Mouse (Mus musculus) small intestine, adult 2 months (tissue): Measurements from ENCODE around the gene Fam177a. TPM values are rescaled to one million over a fixed set of nuclear protein-coding genes. Genes with fewer than 3 reads are reported as not detected.
A peak's percentile ranks its signal among the peaks of the same experiment; 100 is the strongest.
"Not testable (repeated sequence)": the region's sequence is repeated elsewhere in the genome, so short reads cannot be mapped to it uniquely, and the experiment has no call there.

Source experiments
- H3K27ac ChIP-seq: fragments of 200-500 bp; 2 replicates; pipeline ENCODE4 v1.5.1; 2012; ENCODE audit warnings: low read depth, low read length, control low read depth, inconsistent platforms; ENCODE audit not compliant: insufficient read depth
- H3K27me3 ChIP-seq: fragments of 200-500 bp; 2 replicates; pipeline ENCODE4 v1.6.1; 2012; ENCODE audit warnings: mild to moderate bottlenecking, moderate library complexity, low read length, inconsistent platforms; ENCODE audit not compliant: control insufficient read depth, insufficient read depth
- H3K36me3 ChIP-seq: fragments of 200-500 bp; 2 replicates; pipeline ENCODE4 v1.6.1; 2012; ENCODE audit warnings: mild to moderate bottlenecking, low read length, control low read depth, inconsistent platforms; ENCODE audit not compliant: control insufficient read depth, insufficient read depth
- H3K4me1 ChIP-seq: fragments of 200-500 bp; 2 replicates; pipeline ENCODE4 v1.6.1; 2012; ENCODE audit warnings: low read length, inconsistent platforms, mixed read lengths; ENCODE audit not compliant: control insufficient read depth, insufficient read depth, insufficient read length
- H3K4me3 ChIP-seq: fragments of 200-500 bp; 2 replicates; pipeline ENCODE4 v1.5.1; 2012; ENCODE audit warnings: low read depth, mild to moderate bottlenecking, control low read depth, inconsistent platforms, low read length, moderate library complexity
- WGBS: fragments of 180-500 bp; shearing (Covaris S2); methylation state at CpG from one replicate; pipeline ENCODE4 v1.1.7; 2018; 5-methylcytosine and 5-hydroxymethylcytosine counted together
- polyA plus RNA-seq: library from polyadenylated mRNA; depleted of rRNA; stranded (reverse); fragments of >200 nt; gene quantifications from 2 replicates; pipeline ENCODE4 v1.2.3, GENCODE M21; 2012; rRNA removed

The Fam177a gene
- polyA plus RNA-seq, 1 experiment = 4.0 TPM

GRCm38 (mm10) chr12:55155449-55155783 is 31.1 kb downstream of the Fam177a start:
- 1% methylated on average over 12 of the region's 24 CpGs for WGBS
- H3K4me1 ChIP-seq, H3K27me3 ChIP-seq, H3K27ac ChIP-seq, H3K36me3 ChIP-seq: not testable (repeated sequence)
- H3K4me3 ChIP-seq = peak overlapping the region; percentile 50

- not testable (repeated sequence) for H3K4me1 ChIP-seq, H3K36me3 ChIP-seq, H3K27ac ChIP-seq, H3K27me3 ChIP-seq, H3K4me3 ChIP-seq
- WGBS = no CpG with 5 or more reads among the region's 7 CpGs
Measured at GRCm38 (mm10) chr12:55167034-55167557, 42.8 kb downstream of the Fam177a start.

- not testable (repeated sequence) for H3K27me3 ChIP-seq, H3K36me3 ChIP-seq, H3K27ac ChIP-seq, H3K4me1 ChIP-seq, H3K4me3 ChIP-seq
- WGBS = no CpG with 5 or more reads among the region's 8 CpGs
Measured at GRCm38 (mm10) chr12:55187686-55188085, 63.4 kb downstream of the Fam177a start.

GRCm38 (mm10) chr12:55189127-55189526 is 64.9 kb downstream of the Fam177a start:
- not testable (repeated sequence) for H3K4me1 ChIP-seq, H3K36me3 ChIP-seq, H3K27me3 ChIP-seq, H3K27ac ChIP-seq, H3K4me3 ChIP-seq
- WGBS = no CpG with 5 or more reads among the region's 5 CpGs

Other genes starting within 250 kb of the Fam177a start
- not detected in 2 replicates for gene Gm20403, start 137.9 kb upstream of the Fam177a start, polyA plus RNA-seq
- gene Baz1a, start 110.1 kb upstream of the Fam177a start, polyA plus RNA-seq = 1.0 and 3.1 TPM in 2 replicates
- 1.4 and 1.7 TPM in 2 replicates for gene 2700097O09Rik, start 44.4 kb upstream of the Fam177a start, polyA plus RNA-seq
- gene Srp54a, start 44.2 kb upstream of the Fam177a start, polyA plus RNA-seq = 2.5 and 6.4 TPM in 2 replicates
- 3.6 and 9.7 TPM in 2 replicates for gene Srp54b, start 30.6 kb downstream of the Fam177a start, polyA plus RNA-seq
- not detected in 2 replicates for gene 1700047I17Rik2, start 75.1 kb downstream of the Fam177a start, polyA plus RNA-seq
- 1.3 and 1.6 TPM in 2 replicates for gene Srp54c, start 105.7 kb downstream of the Fam177a start, polyA plus RNA-seq
- 3.9 and 5.6 TPM in 2 replicates for gene 1110008L16Rik, start 175.1 kb downstream of the Fam177a start, polyA plus RNA-seq
- 0.33 and 0.62 TPM in 2 replicates for gene Ppp2r3c, start 178.5 kb downstream of the Fam177a start, polyA plus RNA-seq